ENCODE assay signal across 9 mouse cellular contexts in the genomic region with DNA sequence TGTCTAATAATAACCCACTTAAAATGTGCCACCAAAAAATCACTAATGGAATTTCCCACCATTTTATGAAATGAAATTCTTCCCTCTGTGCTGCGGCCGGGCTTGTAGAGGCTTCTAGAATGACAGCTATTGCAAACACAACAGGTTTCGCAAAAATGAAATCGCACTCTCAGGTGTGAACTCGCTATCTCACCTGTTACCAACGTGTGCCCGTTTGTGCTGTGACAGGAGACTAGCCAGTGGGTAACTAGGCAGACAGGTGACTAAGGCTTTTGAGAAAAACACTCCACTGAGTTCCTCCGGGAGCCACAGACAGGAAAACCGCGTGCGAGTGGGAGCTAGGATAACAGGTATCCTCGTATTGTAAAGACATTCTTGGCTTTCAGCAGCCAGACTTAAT. TPM values are rescaled to one million over a fixed set of nuclear protein-coding genes. Genes with fewer than 3 reads are reported as not detected.
A peak's percentile ranks its signal among the peaks of the same experiment; 100 is the strongest.
DNase-seq lines count a peak whose midpoint lies in the region; ATAC-seq lines count a peak whose summit lies in the region.
"Had no signal": no experiment of that assay in that cellular context is flagged by ENCODE, and none has a peak within 500 bp of the region (broad histone marks: within the 10 kb centered on the region; RNA-seq: fewer than 3 reads in every experiment).

A gene (plus strand): TSS at position 301 of the 400 bp plus-strand sequence.

- no peak for DNase-seq in left cerebral cortex, postnatal 4 days
- no peak for DNase-seq in left cerebral cortex, adult 18-20 months (ENCODE audit: low spot score in 2 of 2)
- DNase-seq in cerebellum, postnatal 25 days = no peak
- DNase-seq in adrenal gland, adult 18-20 months (ENCODE audit: low spot score in 2 of 2) = no peak
- no peak for DNase-seq in urinary bladder, postnatal 4 days (ENCODE audit: low spot score in 2 of 2)

- intact Hi-C loops in left cerebral cortex, postnatal 4 days (cut with DNase I) = no loop called here

- peak within 1 kb of the TSS; percentile 32 for H3K4me3 ChIP-seq in embryonic facial prominence, embryonic 15.5 days (replicated peaks)
- peak within 1 kb of the TSS; percentile 26 for H3K4me3 ChIP-seq in hindbrain, embryonic 16.5 days (ENCODE audit: low read length)
- H3K4me3 ChIP-seq in neural tube, embryonic 12.5 days = no peak within 1 kb of the TSS

- H3K4me1 ChIP-seq in embryonic facial prominence, embryonic 15.5 days = peaks cover 4% of the 10 kb centered on the region
- H3K4me1 ChIP-seq in hindbrain, embryonic 16.5 days (ENCODE audit: control insufficient read depth, insufficient read depth, low read depth, low read length) = peaks cover 9% of the 10 kb centered on the region
- 0 out of 2 replicates have a peak, but pooled peaks cover 7% of the 10 kb centered on the region for H3K4me1 ChIP-seq in neural tube, embryonic 12.5 days

- no peak within 1 kb of the TSS for H3K9ac ChIP-seq in embryonic facial prominence, embryonic 15.5 days
- no peak within 1 kb of the TSS for H3K9ac ChIP-seq in hindbrain, embryonic 16.5 days (ENCODE audit: low read depth, low read length)
- no peak within 1 kb of the TSS for H3K9ac ChIP-seq in neural tube, embryonic 12.5 days
- H3K9ac ChIP-seq: liver, embryonic 14.5 days had no signal

- ATAC-seq in embryonic facial prominence, embryonic 15.5 days (ENCODE audit: insufficient number of reproducible peaks, low FRiP score, low TSS enrichment, low read depth) = no peak
- ATAC-seq in hindbrain, embryonic 16.5 days = no peak
- no peak for ATAC-seq in neural tube, embryonic 12.5 days (ENCODE audit: low FRiP score, low read depth)

- peak within 1 kb of the TSS; percentile 59 for H3K4me2 ChIP-seq in embryonic facial prominence, embryonic 15.5 days (replicated peaks)
- H3K4me2 ChIP-seq in hindbrain, embryonic 16.5 days (ENCODE audit: low read length) = peak within 1 kb of the TSS; percentile 54
- peak within 1 kb of the TSS; percentile 57 for H3K4me2 ChIP-seq in neural tube, embryonic 12.5 days (replicated peaks)

- no peaks in the 10 kb centered on the region for H3K9me3 ChIP-seq in embryonic facial prominence, embryonic 15.5 days (replicated peaks)
- H3K9me3 ChIP-seq in hindbrain, embryonic 16.5 days (ENCODE audit: control insufficient read depth, low read length) = no peaks in the 10 kb centered on the region
- H3K9me3 ChIP-seq in neural tube, embryonic 12.5 days = no peaks in the 10 kb centered on the region

- no peak within 1 kb of the TSS for H3K27ac ChIP-seq in embryonic facial prominence, embryonic 15.5 days (replicated peaks)
- 0 out of 2 replicates have a peak within 1 kb of the TSS, but pooled peaks have one; percentile 34 for H3K27ac ChIP-seq in hindbrain, embryonic 16.5 days (ENCODE audit: low read depth, low read length)
- H3K27ac ChIP-seq in neural tube, embryonic 12.5 days = no peak within 1 kb of the TSS
- H3K27ac ChIP-seq: liver, embryonic 14.5 days had no signal

- no peaks in the 10 kb centered on the region for H3K27me3 ChIP-seq in embryonic facial prominence, embryonic 15.5 days
- H3K27me3 ChIP-seq in hindbrain, embryonic 16.5 days (replicated peaks; ENCODE audit: control insufficient read depth, insufficient read depth, low read length) = no peaks in the 10 kb centered on the region
- no peaks in the 10 kb centered on the region for H3K27me3 ChIP-seq in neural tube, embryonic 12.5 days (replicated peaks)

- H3K36me3 ChIP-seq in embryonic facial prominence, embryonic 15.5 days = no peaks in the 10 kb centered on the region
- H3K36me3 ChIP-seq in hindbrain, embryonic 16.5 days (ENCODE audit: control insufficient read depth, insufficient read depth, low read length) = no peaks in the 10 kb centered on the region
- H3K36me3 ChIP-seq in neural tube, embryonic 12.5 days = no peaks in the 10 kb centered on the region

- 70% methylated on average over 12 of the region's 12 CpGs for WGBS in embryonic facial prominence, embryonic 15.5 days
- WGBS in hindbrain, embryonic 16.5 days = 92% methylated on average over 12 of the region's 12 CpGs
- WGBS in neural tube, embryonic 12.5 days = 92% methylated on average over 12 of the region's 12 CpGs

RNA-seq across cellular contexts. Expression of the gene that starts here (rescaled TPM):
- 10 to 100 TPM; 17.0 to 22.6 TPM for total RNA-seq in left cerebral cortex, postnatal 4 days (2021)
- total RNA-seq in left cerebral cortex, adult 18-20 months (2021) = 1 to 10 TPM; 5.4 to 6.8 TPM
- polyA plus RNA-seq in embryonic facial prominence, embryonic 15.5 days (2015; fragmentation: Nextera tagmentation; extraction: Ambion mirVana) = 24.3 and 24.9 TPM in 2 replicates
- polyA plus RNA-seq in hindbrain, embryonic 16.5 days (2015; fragmentation: Nextera tagmentation; extraction: Ambion mirVana) = 14.7 and 16.4 TPM in 2 replicates
- 13.1 and 13.4 TPM in 2 replicates for polyA plus RNA-seq in neural tube, embryonic 12.5 days (2016; fragmentation: Nextera tagmentation; extraction: Ambion mirVana)
- 1 to 10 TPM in 1 of 2 experiments, under 1 TPM in 1; 0.96 to 2.9 TPM for total RNA-seq in adrenal gland, adult 18-20 months (2021)
